Mouse (Mus musculus) kidney, adult 2 months (tissue): ENCODE measurements around the gene Ggt1.

Source experiments
- CTCF ChIP-seq: fragments of 200-500 bp; conservative IDR thresholded peaks from 2 replicates; pipeline ENCODE4 v1.5.1; 2011; ENCODE audit warnings: low read depth, mild to moderate bottlenecking, control low read depth, low read length, moderate library complexity, mixed read lengths; ENCODE audit not compliant: insufficient read depth, insufficient read length
- POLR2A ChIP-seq: fragments of 200-500 bp; IDR thresholded peaks from one replicate; pipeline ENCODE4 v1.6.1; 2011; ENCODE audit warnings: low read depth, low read length, control low read depth

DNA sequence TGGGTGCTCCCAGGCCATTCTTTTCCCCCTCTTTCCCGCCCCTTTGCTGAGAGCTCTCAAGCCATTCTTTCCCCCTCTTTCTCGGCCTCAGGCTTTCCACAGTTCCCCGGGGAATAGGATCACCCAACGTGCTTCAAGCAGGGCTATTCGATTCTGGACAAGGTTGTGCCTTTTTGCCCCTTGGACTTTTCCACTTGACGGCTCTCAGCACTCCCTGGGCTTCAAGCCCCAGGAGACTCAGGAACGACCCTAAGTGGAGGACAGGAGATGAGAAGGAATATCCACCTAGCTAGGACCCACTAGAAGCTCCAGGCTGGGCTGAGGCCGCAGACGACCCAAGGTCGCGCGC lies 44.7 kb upstream of the Ggt1 start:
- no peak for TF ChIP-seq CTCF
- no peak for TF ChIP-seq POLR2A
